Mouse (Mus musculus) ES-Bruce4 (cell line): ENCODE data around the gene Ripply3.

Source experiments
- CTCF ChIP-seq: IDR thresholded peaks from one replicate; pipeline ENCODE4 v1.8.1; 2011; ENCODE audit warnings: low read depth, low read length
- POLR2A ChIP-seq: IDR thresholded peaks from one replicate; pipeline ENCODE4 v1.8.1; 2011; ENCODE audit warnings: low read length; ENCODE audit not compliant: insufficient read depth

DNA sequence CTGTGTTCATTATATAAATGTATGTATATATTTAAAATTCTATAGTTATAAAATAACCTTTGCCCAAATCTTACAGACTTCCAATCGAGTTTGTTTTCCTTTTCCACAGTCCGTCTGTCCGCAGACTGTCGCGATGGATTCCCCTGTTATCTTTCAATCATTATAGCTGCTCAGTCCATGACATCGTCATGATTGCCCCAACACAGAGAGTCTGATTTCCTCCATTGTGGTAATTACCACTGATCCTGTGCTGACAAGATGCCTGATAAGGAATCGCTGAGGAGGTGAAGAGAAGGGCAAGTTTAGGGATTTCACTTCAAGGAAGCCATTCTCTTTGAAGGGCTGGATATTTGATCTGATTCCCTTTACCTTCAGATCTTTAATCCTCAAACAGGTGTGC lies 27.8 kb downstream of the Ripply3 start:
- TF ChIP-seq CTCF: no peak
- no peak for TF ChIP-seq POLR2A
